Mouse (Mus musculus) CH12.LX (cell line): Measurements from ENCODE around the gene Papss2. TPM values are rescaled to one million over a fixed set of nuclear protein-coding genes. Genes with fewer than 3 reads are reported as not detected.

ENCODE experiments used
- DNase-seq: peaks from one replicate; pipeline ENCODE4 v3.0.0-alpha.2; 2013; ENCODE audit errors: extremely low read depth
- H3K27ac ChIP-seq: 2 replicates; pipeline ENCODE4 v1.5.1; 2012; ENCODE audit warnings: low read depth, mild to moderate bottlenecking, control low read depth, moderate library complexity; ENCODE audit not compliant: insufficient read depth
- H3K27me3 ChIP-seq: replicated peaks from 2 replicates; pipeline ENCODE3; 2012; ENCODE audit warnings: inconsistent platforms
- H3K36me3 ChIP-seq, 2 experiments: replicated peaks in 1 of 2; 2 replicates each; pipeline versions ENCODE3 to v1.6.1; 2012; ENCODE audit warnings: inconsistent platforms in 1 of 2, low read length in 1 of 2, mild to moderate bottlenecking in 1 of 2, mixed read lengths in 1 of 2, moderate library complexity in 1 of 2; ENCODE audit not compliant: control insufficient read depth in 1 of 2, insufficient read depth in 1 of 2
- H3K4me1 ChIP-seq, 2 experiments: 2 replicates each; pipeline ENCODE4 v1.6.1; 2012; ENCODE audit warnings: inconsistent platforms in 1 of 2, moderate library complexity in 1 of 2; ENCODE audit not compliant: insufficient read depth in 2 of 2, control insufficient read depth in 1 of 2
- H3K4me2 ChIP-seq: 2 replicates; pipeline ENCODE4 v1.6.1; 2012; ENCODE audit warnings: low read depth, mild to moderate bottlenecking, control low read depth; ENCODE audit not compliant: poor library complexity, insufficient read depth, severe bottlenecking
- H3K4me3 ChIP-seq, 3 experiments: fragments of 150-350 bp in 1 of 3; sonication (generic) in 1 of 3; replicated peaks in 1 of 3; 2 replicates each; pipeline versions ENCODE3 to v1.5.1; 2011 to 2012; ENCODE audit warnings: low read depth in 2 of 3, low read length in 2 of 3, mild to moderate bottlenecking in 2 of 3, moderate library complexity in 2 of 3, control low read depth in 1 of 3, improper control_type of control experiment in 1 of 3, inconsistent platforms in 1 of 3, mixed read lengths in 1 of 3; ENCODE audit not compliant: poor library complexity in 1 of 3
- H3K79me2 ChIP-seq: replicated peaks from 2 replicates; pipeline ENCODE4 v1.6.1; 2012; ENCODE audit warnings: mild to moderate bottlenecking, moderate library complexity; ENCODE audit not compliant: control insufficient read depth, poor library complexity, insufficient read depth, severe bottlenecking; ENCODE audit errors: extremely low read depth
- H3K9ac ChIP-seq: 2 replicates; pipeline ENCODE4 v1.6.1; 2012; ENCODE audit warnings: low read depth, mild to moderate bottlenecking, control low read depth, moderate library complexity; ENCODE audit not compliant: insufficient read depth
- H3K9me3 ChIP-seq: replicated peaks from 2 replicates; pipeline ENCODE3; 2012; ENCODE audit warnings: low read length, inconsistent platforms, mixed read lengths
- BHLHE40 ChIP-seq: IDR thresholded peaks from 2 replicates; pipeline ENCODE4 v1.6.1; 2011; ENCODE audit warnings: mild to moderate bottlenecking, low read depth, low read length, improper control_type of control experiment
- CHD2 ChIP-seq: IDR thresholded peaks from 2 replicates; pipeline ENCODE4 v1.6.1; 2011; ENCODE audit warnings: low read length, improper control_type of control experiment
- E2F4 ChIP-seq: IDR thresholded peaks from 2 replicates; pipeline ENCODE4 v1.6.1; 2011; ENCODE audit warnings: low read depth, low read length, improper control_type of control experiment; ENCODE audit not compliant: insufficient replicate concordance
- GABPA ChIP-seq: IDR thresholded peaks from 2 replicates; pipeline ENCODE4 v1.6.1; 2012; ENCODE audit warnings: low read depth, low read length, improper control_type of control experiment, inconsistent platforms; ENCODE audit not compliant: insufficient replicate concordance
- JUN ChIP-seq: IDR thresholded peaks from 2 replicates; pipeline ENCODE4 v1.6.1; 2011; ENCODE audit warnings: low read depth, mild to moderate bottlenecking, low read length, improper control_type of control experiment, moderate library complexity; ENCODE audit not compliant: insufficient read depth
- MAZ ChIP-seq: IDR thresholded peaks from 2 replicates; pipeline ENCODE4 v1.6.1; 2012; ENCODE audit warnings: low read depth, mild to moderate bottlenecking, inconsistent platforms, low read length, improper control_type of control experiment, moderate library complexity
- MEF2A ChIP-seq: IDR thresholded peaks from 2 replicates; pipeline ENCODE4 v1.6.1; 2014; ENCODE audit warnings: low read depth, mild to moderate bottlenecking, inconsistent platforms, low read length, improper control_type of control experiment, borderline replicate concordance
- MYC ChIP-seq: IDR thresholded peaks from 2 replicates; pipeline ENCODE4 v1.6.1; 2011; ENCODE audit warnings: low read depth, mild to moderate bottlenecking, improper control_type of control experiment, low read length
- RCOR1 ChIP-seq: conservative IDR thresholded peaks from 2 replicates; pipeline ENCODE4 v1.6.1; 2012; ENCODE audit warnings: low read depth, mild to moderate bottlenecking, inconsistent platforms, low read length, improper control_type of control experiment
- TCF12 ChIP-seq: IDR thresholded peaks from 2 replicates; pipeline ENCODE4 v1.6.1; 2014; ENCODE audit warnings: low read depth, mild to moderate bottlenecking, inconsistent platforms, low read length, improper control_type of control experiment
- USF2 ChIP-seq: conservative IDR thresholded peaks from 2 replicates; pipeline ENCODE4 v1.6.1; 2011; ENCODE audit warnings: low read depth, low read length, improper control_type of control experiment
- dilution Hi-C: fragments of 300-500 bp; cut with MboI; formaldehyde crosslinking; loops from 2 replicates; pipeline ENCODE4 v1.14.3; 2020; ENCODE audit warnings: low sequenced_read_pairs; ENCODE audit not compliant: extremely low pct_unique_long_range_greater_than_20kb, extremely low pct_ligation_motif_present
- in situ Hi-C: fragments of 300-500 bp; cut with MboI; formaldehyde crosslinking; loops from 3 replicates; pipeline ENCODE4 v1.14.3; 2019; ENCODE audit warnings: low sequenced_read_pairs, low pct_ligation_motif_present, low pct_unique_long_range_greater_than_20kb, mixed read lengths
- polyA plus RNA-seq: library from polyadenylated mRNA; unstranded; fragments of >175 nt; gene quantifications from 2 replicates; pipeline ENCODE4 v1.2.1, GENCODE M21; 2012; ENCODE audit warnings: low read depth; ENCODE audit not compliant: insufficient read length
- total RNA-seq, 2 experiments: library from RNA; depleted of rRNA; stranded (reverse); fragments of 300-350 nt in 1 of 2; fragments of >200 nt in 1 of 2; gene quantifications; 2 replicates each; pipeline ENCODE4 v1.2.3; 2012 to 2014

Gene Papss2
- total and polyA plus RNA-seq, 3 experiments, result 0.36 to 0.42 (median 0.39) TPM

- H3K4me3 ChIP-seq, result no peak overlapping the region
- no peak overlapping the region for H3K27ac ChIP-seq
- no peaks in the 10 kb centered on the region for H3K36me3 ChIP-seq
- H3K4me2 ChIP-seq, result no peak overlapping the region
- no peak for DNase-seq
- no peaks in the 10 kb centered on the region for H3K27me3 ChIP-seq
- in situ Hi-C loops, result no loop called here
- H3K79me2 ChIP-seq, result no peaks in the 10 kb centered on the region
- dilution Hi-C loops, result no loop called here
- H3K9me3 ChIP-seq, result no peaks in the 10 kb centered on the region
- H3K4me1 ChIP-seq, result 0 out of 4 replicates have a peak, but pooled peaks cover 0 to 3% of the 10 kb centered on the region in 2 experiments
- no peak for TF ChIP-seq USF2
- no peak for TF ChIP-seq MAZ
- TF ChIP-seq RCOR1, result no peak
- TF ChIP-seq GABPA, result no peak
- H3K9ac ChIP-seq, result no peak overlapping the region
Observed at GRCm38 (mm10) chr19:32583091-32583766, 12.4 kb upstream of the Papss2 start.

- Histone ChIP-seq H3K4me3 (no peak overlapping the region), H3K36me3 (no peaks in the 10 kb centered on the region), H3K27ac (no peak overlapping the region), H3K4me1 (0 out of 4 replicates have a peak, but pooled peaks cover 0 to 3% of the 10 kb centered on the region in 2 experiments), H3K27me3 (no peaks in the 10 kb centered on the region), H3K9me3 (no peaks in the 10 kb centered on the region), H3K4me2 (no peak overlapping the region), H3K79me2 (no peaks in the 10 kb centered on the region), H3K9ac (no peak overlapping the region)
- no peak for TF ChIP-seq MEF2A
- no peak for TF ChIP-seq TCF12
- no peak for TF ChIP-seq JUN
- no peak for TF ChIP-seq MYC
- TF ChIP-seq E2F4, result no peak
- in situ Hi-C loops, result no loop called here
- dilution Hi-C loops, result no loop called here
- no peak for DNase-seq
Observed at GRCm38 (mm10) chr19:32587727-32588126, 7.9 kb upstream of the Papss2 start.

- H3K27ac ChIP-seq, result no peak overlapping the region
- H3K9me3 ChIP-seq, result no peaks in the 10 kb centered on the region
Observed at GRCm38 (mm10) chr19:32592749-32593148, 2.8 kb upstream of the Papss2 start.

More at GRCm38 (mm10) chr19:32592749-32593148, 2.8 kb upstream of the Papss2 start:
- no peak overlapping the region for H3K4me3 ChIP-seq
- no peak overlapping the region for H3K4me2 ChIP-seq
- H3K79me2 ChIP-seq, result no peaks in the 10 kb centered on the region
- no peak overlapping the region for H3K9ac ChIP-seq
- dilution Hi-C loops, result no loop called here
- DNase-seq, result no peak
- in situ Hi-C loops, result no loop called here
- no peaks in the 10 kb centered on the region for H3K36me3 ChIP-seq
- TF ChIP-seq BHLHE40 (no peak), JUN (no peak), GABPA (no peak), CHD2 (no peak)
- peaks cover 5% of the 10 kb centered on the region for H3K27me3 ChIP-seq
- peaks cover 5 to 9% of the 10 kb centered on the region in 2 experiments; a peak in 2 of 4 replicates for H3K4me1 ChIP-seq
